In the genomic region with DNA sequence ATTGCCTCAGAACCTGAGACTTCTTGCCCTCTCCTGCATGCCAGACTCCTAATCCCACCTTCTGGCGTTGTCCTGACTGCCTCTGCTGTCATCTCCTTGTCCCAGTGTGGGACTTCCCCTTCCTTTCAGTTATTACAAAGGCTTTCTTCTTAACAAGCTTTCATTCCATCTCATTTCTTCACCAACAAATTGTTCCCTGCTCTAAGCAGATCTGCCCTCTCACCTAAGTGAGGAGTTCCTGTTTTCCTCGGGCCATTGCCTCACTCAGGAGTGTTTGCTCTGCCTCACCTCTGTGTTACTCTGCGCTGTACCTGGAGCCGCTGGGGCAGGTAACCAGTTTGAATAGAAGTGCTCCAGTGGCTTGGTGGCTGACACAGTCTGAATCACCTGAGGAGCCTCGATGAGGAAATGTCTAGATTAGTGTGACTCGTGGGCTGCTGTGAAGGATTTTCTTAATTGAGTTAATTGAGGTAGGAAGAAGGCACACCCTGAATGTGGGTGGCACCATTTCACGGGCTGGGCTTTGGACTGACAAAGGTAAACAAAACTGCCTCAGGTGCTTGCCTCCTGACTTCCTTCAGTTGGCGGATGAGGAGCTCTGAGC, we compare ENCODE assay signal across 14 mouse cellular contexts. TPM values are rescaled to one million over a fixed set of nuclear protein-coding genes. Genes with fewer than 3 reads are reported as not detected.
DNase-seq lines count a peak whose midpoint lies in the region; ATAC-seq lines count a peak whose summit lies in the region.
"Had no signal": no experiment of that assay in that cellular context is flagged by ENCODE, and none has a peak within 500 bp of the region (broad histone marks: within the 10 kb centered on the region; RNA-seq: fewer than 3 reads in every experiment).

No protein-coding gene starts in this region.

- no peak overlapping the region for H3K4me3 ChIP-seq in intestine, embryonic 16.5 days (ENCODE audit: low read length)
- no peak overlapping the region for H3K4me3 ChIP-seq in hindbrain, embryonic 10.5 days
- H3K4me3 ChIP-seq: limb, embryonic 12.5 days had no signal

- peaks cover 54% of the 10 kb centered on the region for H3K4me1 ChIP-seq in intestine, embryonic 16.5 days (ENCODE audit: control insufficient read depth, insufficient read depth, low read length)
- peaks cover 26% of the 10 kb centered on the region for H3K4me1 ChIP-seq in hindbrain, embryonic 10.5 days (replicated peaks)

- ATAC-seq in CD4-positive, CD25-positive, alpha-beta regulatory T cell, adult 4 months, result no peak
- ATAC-seq in intestine, embryonic 16.5 days, result peak; percentile 77

- H3K9ac ChIP-seq in intestine, embryonic 16.5 days (ENCODE audit: low read depth, low read length), result no peak overlapping the region
- H3K9ac ChIP-seq: limb, embryonic 12.5 days had no signal

- DNase-seq in CD4-positive, CD25-positive, alpha-beta regulatory T cell, adult 2 months (ENCODE audit: low read depth, low spot score), result peak; percentile 38
- DNase-seq in B cell, adult 2 months, result peak; percentile 29 to 35
- DNase-seq in lung, postnatal 25 days (ENCODE audit: low spot score), result peak; percentile 55
- DNase-seq in layer of hippocampus, adult 9-11 months, result no peak
- no peak for DNase-seq in thymus, postnatal 14 days
- DNase-seq in hindbrain, embryonic 10.5 days (ENCODE audit: low spot score), result no peak
- DNase-seq: cerebellum, adult 18-20 months; right cerebral cortex, postnatal 14 days had no signal

- no peaks in the 10 kb centered on the region for H3K9me3 ChIP-seq in intestine, embryonic 16.5 days (ENCODE audit: control insufficient read depth, low read length)
- no peaks in the 10 kb centered on the region for H3K9me3 ChIP-seq in hindbrain, embryonic 10.5 days
- H3K9me3 ChIP-seq: G1E; limb, embryonic 12.5 days had no signal

- no peaks in the 10 kb centered on the region for H3K36me3 ChIP-seq in intestine, embryonic 16.5 days (ENCODE audit: control insufficient read depth, insufficient read depth, low read length)
- H3K36me3 ChIP-seq in hindbrain, embryonic 10.5 days, result no peaks in the 10 kb centered on the region
- H3K36me3 ChIP-seq: limb, embryonic 12.5 days had no signal

- H3K4me2 ChIP-seq in intestine, embryonic 16.5 days (ENCODE audit: low read depth, low read length), result no peak overlapping the region
- H3K4me2 ChIP-seq: heart, embryonic 11.5 days; limb, embryonic 12.5 days had no signal

- 54% methylated on average over 8 of the region's 8 CpGs for WGBS in intestine, embryonic 16.5 days
- 83% methylated on average over 8 of the region's 8 CpGs for WGBS in hindbrain, embryonic 10.5 days

- H3K27me3 ChIP-seq in intestine, embryonic 16.5 days (replicated peaks; ENCODE audit: control insufficient read depth, insufficient read depth, low read length), result no peaks in the 10 kb centered on the region
- H3K27me3 ChIP-seq in hindbrain, embryonic 10.5 days (ENCODE audit: insufficient read depth, poor library complexity, severe bottlenecking), result no peaks in the 10 kb centered on the region
- H3K27me3 ChIP-seq: limb, embryonic 12.5 days had no signal

- H3K27ac ChIP-seq in intestine, embryonic 16.5 days (ENCODE audit: low read length), result peak overlapping the region; percentile 46
- no peak overlapping the region for H3K27ac ChIP-seq in hindbrain, embryonic 10.5 days
- H3K27ac ChIP-seq: limb, embryonic 12.5 days; macrophage had no signal

RNA-seq across cellular contexts. Expression of a gene that starts 27.8 kb away (rescaled TPM):
- polyA plus RNA-seq in CD4-positive, CD25-positive, alpha-beta regulatory T cell, adult 4 months (2017; shearing (Covaris generic)), result 10 to 100 TPM; 16.0 to 22.3 TPM
- 21.5 and 25.2 TPM in 2 replicates for polyA plus RNA-seq in intestine, embryonic 16.5 days (2015; fragmentation: Nextera tagmentation; extraction: Ambion mirVana)
- 39.5 and 40.8 TPM in 2 replicates for polyA plus RNA-seq in hindbrain, embryonic 10.5 days (2016; fragmentation: Nextera tagmentation; extraction: Ambion mirVana)

Comparison
In these comparisons a context has a peak if more than half of its experiments do, and no peak if none do; other contexts are left out.
1. DNase-seq: peak in CD4-positive, CD25-positive, alpha-beta regulatory T cell, adult 2 months (single experiment), B cell, adult 2 months (2 of 2) and lung, postnatal 25 days (single experiment); none in layer of hippocampus, adult 9-11 months (single experiment), thymus, postnatal 14 days (single experiment) and hindbrain, embryonic 10.5 days (single experiment).